Mouse (Mus musculus) liver, adult 2 months (tissue): ENCODE measurements around the gene Ldb2. TPM values are rescaled to one million over a fixed set of nuclear protein-coding genes. Genes with fewer than 3 reads are reported as not detected.

Experiments
- DNase-seq: peaks from one replicate; pipeline ENCODE4 v3.0.0-alpha.2; 2011; ENCODE audit warnings: low read depth, low spot score; ENCODE audit errors: extremely low read depth
- H3K27ac ChIP-seq: fragments of 200-500 bp; replicated peaks from 2 replicates; pipeline ENCODE4 v1.5.1; 2012; ENCODE audit warnings: low read depth, mild to moderate bottlenecking, control low read depth, inconsistent platforms, low read length; ENCODE audit not compliant: insufficient read depth
- H3K27me3 ChIP-seq: fragments of 200-500 bp; 2 replicates; pipeline ENCODE4 v1.6.1; 2012; ENCODE audit warnings: mild to moderate bottlenecking, moderate library complexity, low read length, inconsistent platforms; ENCODE audit not compliant: control insufficient read depth, insufficient read depth
- H3K36me3 ChIP-seq: fragments of 200-500 bp; 2 replicates; pipeline ENCODE4 v1.6.1; 2012; ENCODE audit warnings: low read length, inconsistent platforms; ENCODE audit not compliant: control insufficient read depth, insufficient read depth
- H3K4me1 ChIP-seq: fragments of 200-500 bp; 2 replicates; pipeline ENCODE4 v1.6.1; 2011; ENCODE audit warnings: low read length; ENCODE audit not compliant: control insufficient read depth, insufficient read depth
- H3K4me3 ChIP-seq: fragments of 200-500 bp; 2 replicates; pipeline ENCODE4 v1.5.1; 2011; ENCODE audit warnings: low read depth, mild to moderate bottlenecking, control low read depth, low read length, moderate library complexity; ENCODE audit not compliant: insufficient read depth
- H3K79me2 ChIP-seq: fragments of 200-500 bp; 2 replicates; pipeline ENCODE4 v1.6.1; 2012; ENCODE audit warnings: inconsistent platforms, mild to moderate bottlenecking, low read length, moderate library complexity; ENCODE audit not compliant: control insufficient read depth, insufficient read depth
- H3K9ac ChIP-seq: fragments of 200-500 bp; 2 replicates; pipeline ENCODE4 v1.6.1; 2012; ENCODE audit warnings: low read depth, mild to moderate bottlenecking, control low read depth, inconsistent platforms, low read length
- CTCF ChIP-seq: fragments of 200-500 bp; IDR thresholded peaks from 2 replicates; pipeline ENCODE4 v1.5.1; 2011; ENCODE audit warnings: low read depth, low read length, control low read depth
- POLR2A ChIP-seq: fragments of 200-500 bp; IDR thresholded peaks from 2 replicates; pipeline ENCODE4 v1.6.1; 2011; ENCODE audit warnings: low read length, control low read depth; ENCODE audit not compliant: insufficient read depth; ENCODE audit errors: extremely low read depth
- WGBS: fragments of 180-500 bp; shearing (Covaris S2); methylation state at CpG from one replicate; pipeline ENCODE4 v1.1.7; 2018; 5-methylcytosine and 5-hydroxymethylcytosine counted together
- polyA plus RNA-seq: library from polyadenylated mRNA; depleted of rRNA; stranded (reverse); fragments of >200 nt; gene quantifications from 2 replicates; pipeline ENCODE4 v1.2.3, GENCODE M21; 2012
- total RNA-seq: library from RNA; depleted of rRNA; stranded (reverse); fragments of >200 nt; gene quantifications from 2 replicates; pipeline ENCODE4 v1.2.3, GENCODE M21; 2014

Ldb2 gene
- total and polyA plus RNA-seq, 2 experiments, result 5.6 to 6.4 TPM

GRCm38 (mm10) chr5:44656707-44657106, 142.8 kb downstream of the Ldb2 start:
- no peak for TF ChIP-seq POLR2A
- TF ChIP-seq CTCF, result no peak
- no peaks in the 10 kb centered on the region for H3K36me3 ChIP-seq
- 0 out of 2 replicates have a peak, but pooled peaks cover 2% of the 10 kb centered on the region for H3K27me3 ChIP-seq
- H3K79me2 ChIP-seq, result no peaks in the 10 kb centered on the region; the same call in 1 of the 2 replicates
- H3K4me3 ChIP-seq, result no peak overlapping the region
- H3K4me1 ChIP-seq, result no peaks in the 10 kb centered on the region
- no peak overlapping the region for H3K27ac ChIP-seq
- no peak for DNase-seq
- H3K9ac ChIP-seq, result no peak overlapping the region
- 100% methylated on average over 1 of the region's 1 CpGs for WGBS

GRCm38 (mm10) chr5:44654403-44654802, 145.1 kb downstream of the Ldb2 start:
- TF ChIP-seq CTCF (no peak), POLR2A (no peak)
- DNase-seq, result no peak
- no peak overlapping the region for H3K4me3 ChIP-seq
- 0 out of 2 replicates have a peak, but pooled peaks cover 2% of the 10 kb centered on the region for H3K27me3 ChIP-seq
- H3K9ac ChIP-seq, result no peak overlapping the region
- no peaks in the 10 kb centered on the region for H3K4me1 ChIP-seq
- WGBS, result 60% methylated on average over 9 of the region's 9 CpGs
- H3K36me3 ChIP-seq, result no peaks in the 10 kb centered on the region
- no peak overlapping the region for H3K27ac ChIP-seq
- no peaks in the 10 kb centered on the region for H3K79me2 ChIP-seq

GRCm38 (mm10) chr5:44646842-44647190, 152.7 kb downstream of the Ldb2 start:
- H3K27me3 ChIP-seq, result 0 out of 2 replicates have a peak, but pooled peaks cover 1% of the 10 kb centered on the region
- H3K4me3 ChIP-seq, result no peak overlapping the region
- no peak for DNase-seq
- no peaks in the 10 kb centered on the region for H3K4me1 ChIP-seq
- no peak overlapping the region for H3K9ac ChIP-seq
- no peaks in the 10 kb centered on the region for H3K79me2 ChIP-seq
- TF ChIP-seq POLR2A (no peak), CTCF (no peak)
- WGBS, result 73% methylated on average over 2 of the region's 2 CpGs
- no peaks in the 10 kb centered on the region for H3K36me3 ChIP-seq
- H3K27ac ChIP-seq, result no peak overlapping the region

GRCm38 (mm10) chr5:44645952-44646841, 153.3 kb downstream of the Ldb2 start:
- TF ChIP-seq POLR2A (no peak), CTCF (no peak)
- Histone ChIP-seq H3K79me2 (no peaks in the 10 kb centered on the region), H3K9ac (no peak overlapping the region), H3K4me3 (no peak overlapping the region), H3K27me3 (no peaks in the 10 kb centered on the region), H3K36me3 (no peaks in the 10 kb centered on the region), H3K27ac (no peak overlapping the region), H3K4me1 (no peaks in the 10 kb centered on the region)
- DNase-seq, result no peak
- WGBS, result 47% methylated on average over 4 of the region's 4 CpGs

- no peak for DNase-seq
- Histone ChIP-seq H3K36me3 (no peaks in the 10 kb centered on the region), H3K79me2 (no peaks in the 10 kb centered on the region), H3K27ac (no peak overlapping the region), H3K9ac (no peak overlapping the region), H3K4me1 (no peaks in the 10 kb centered on the region), H3K4me3 (no peak overlapping the region), H3K27me3 (no peaks in the 10 kb centered on the region)
- TF ChIP-seq POLR2A (no peak), CTCF (no peak)
- WGBS, result 90% methylated on average over 3 of the region's 3 CpGs
Observed at GRCm38 (mm10) chr5:44643079-44643478, 156.4 kb downstream of the Ldb2 start.

- WGBS, result 83% methylated on average over 4 of the region's 4 CpGs
- no peak for DNase-seq
- Histone ChIP-seq H3K27ac (no peak overlapping the region), H3K4me1 (no peaks in the 10 kb centered on the region), H3K36me3 (no peaks in the 10 kb centered on the region), H3K79me2 (no peaks in the 10 kb centered on the region), H3K4me3 (no peak overlapping the region), H3K9ac (no peak overlapping the region), H3K27me3 (no peaks in the 10 kb centered on the region)
- TF ChIP-seq CTCF (no peak), POLR2A (no peak)
Observed at GRCm38 (mm10) chr5:44641060-44641459, 158.4 kb downstream of the Ldb2 start.
